27 mouse cellular contexts compared by ENCODE assay signal in genomic region chr7:97375906-97376305, GRCm38 (mm10). TPM values are rescaled to one million over a fixed set of nuclear protein-coding genes. Genes with fewer than 3 reads are reported as not detected.
DNase-seq lines count a peak whose midpoint lies in the region; ATAC-seq and TF ChIP-seq lines count a peak whose summit lies in the region.
"Had no signal": no experiment of that assay in that cellular context is flagged by ENCODE, and none has a peak within 500 bp of the region (broad histone marks: within the 10 kb centered on the region; RNA-seq: fewer than 3 reads in every experiment).

No protein-coding gene starts in this region.

- WGBS in midbrain, embryonic 11.5 days = 84% methylated on average over 2 of the region's 2 CpGs
- WGBS in midbrain, embryonic 15.5 days = 87% methylated on average over 2 of the region's 2 CpGs
- 23% methylated on average over 2 of the region's 2 CpGs for WGBS in macrophage (ENCODE audit: missing documents)
- WGBS in small intestine, adult 2 months = 22% methylated on average over 2 of the region's 2 CpGs
- 71% methylated on average over 2 of the region's 2 CpGs for WGBS in forebrain, embryonic 16.5 days
- 84% methylated on average over 2 of the region's 2 CpGs for WGBS in forebrain, embryonic 10.5 days

- no peak overlapping the region for H3K4me3 ChIP-seq in midbrain, embryonic 11.5 days (ENCODE audit: low read depth, low read length)
- H3K4me3 ChIP-seq in midbrain, embryonic 15.5 days = no peak overlapping the region
- H3K4me3 ChIP-seq in bone marrow macrophage, adult 2 months (ENCODE audit: insufficient read depth, low read length) = peak overlapping the region; percentile 6; the same call in 1 of the 2 replicates
- H3K4me3 ChIP-seq in macrophage (ENCODE audit: inconsistent target) = no peak overlapping the region
- no peak overlapping the region for H3K4me3 ChIP-seq in small intestine, adult 2 months (ENCODE audit: low read depth, low read length)
- no peak overlapping the region for H3K4me3 ChIP-seq in forebrain, embryonic 16.5 days (replicated peaks; ENCODE audit: low read length)
- H3K4me3 ChIP-seq in forebrain, embryonic 10.5 days = no peak overlapping the region
- H3K4me3 ChIP-seq: embryonic facial prominence, embryonic 15.5 days; heart, adult 2 months; heart, embryonic 15.5 days; limb, embryonic 15.5 days had no signal

- peaks cover 5% of the 10 kb centered on the region for H3K4me1 ChIP-seq in midbrain, embryonic 11.5 days (ENCODE audit: control insufficient read depth, insufficient read depth, low read length)
- H3K4me1 ChIP-seq in midbrain, embryonic 15.5 days = peaks cover 8% of the 10 kb centered on the region
- peaks cover 24% of the 10 kb centered on the region for H3K4me1 ChIP-seq in bone marrow macrophage, adult 2 months (ENCODE audit: control insufficient read depth, insufficient read depth, low read length)
- peaks cover 3% of the 10 kb centered on the region; the same call in 1 of the 2 replicates for H3K4me1 ChIP-seq in small intestine, adult 2 months (ENCODE audit: control insufficient read depth, insufficient read depth, insufficient read length, low read length)
- peaks cover 8% of the 10 kb centered on the region for H3K4me1 ChIP-seq in forebrain, embryonic 16.5 days (replicated peaks; ENCODE audit: control insufficient read depth, insufficient read depth, low read length)
- peaks cover 11% of the 10 kb centered on the region for H3K4me1 ChIP-seq in forebrain, embryonic 10.5 days

- H3K27ac ChIP-seq in midbrain, embryonic 11.5 days (ENCODE audit: low read depth, low read length) = no peak overlapping the region
- H3K27ac ChIP-seq in midbrain, embryonic 15.5 days = no peak overlapping the region
- H3K27ac ChIP-seq in bone marrow macrophage, adult 2 months (ENCODE audit: insufficient read depth, low read depth, low read length) = peak overlapping the region; percentile 50
- H3K27ac ChIP-seq in macrophage = peak overlapping the region; percentile 40
- H3K27ac ChIP-seq in small intestine, adult 2 months (ENCODE audit: insufficient read depth, low read depth, low read length) = peak overlapping the region; percentile 0; the same call in 1 of the 2 replicates
- no peak overlapping the region for H3K27ac ChIP-seq in forebrain, embryonic 16.5 days (ENCODE audit: low read length)
- no peak overlapping the region for H3K27ac ChIP-seq in forebrain, embryonic 10.5 days
- H3K27ac ChIP-seq: embryonic facial prominence, embryonic 15.5 days; heart, adult 2 months; heart, embryonic 15.5 days; hindbrain, embryonic 14.5 days; kidney, postnatal 0 days; limb, embryonic 15.5 days had no signal

- peaks cover 49% of the 10 kb centered on the region for H3K79me2 ChIP-seq in macrophage (ENCODE audit: inconsistent target)

- no peak for TF ChIP-seq CTCF in bone marrow macrophage, adult 2 months (IDR thresholded peaks at IDR 0.05; ENCODE audit: low read depth, low read length)
- no peak for TF ChIP-seq CTCF in small intestine, adult 2 months (IDR thresholded peaks at IDR 0.05; ENCODE audit: extremely low read depth, insufficient read length, insufficient replicate concordance, low read depth, low read length)

- peak; percentile 12 for DNase-seq in midbrain, embryonic 11.5 days (ENCODE audit: low spot score, missing footprints)
- DNase-seq in thymus, postnatal 10 days (ENCODE audit: low spot score in 2 of 2) = no peak
- no peak for DNase-seq in forebrain, embryonic 10.5 days (ENCODE audit: extremely low spot score, low spot score)
- DNase-seq: adrenal gland, adult 8-10 months; cerebellum, adult 8-10 months; cerebellum, postnatal 36 days; forebrain, postnatal 0 days; gastrocnemius, postnatal 14 days; heart, adult 2 months; heart, postnatal 4 days; kidney, adult 2 months; left cerebral cortex, postnatal 4 days; lung, adult 2 months; lung, postnatal 14 days had no signal

- ATAC-seq in midbrain, embryonic 11.5 days (ENCODE audit: low FRiP score) = no peak
- ATAC-seq in midbrain, embryonic 15.5 days (replicated peaks) = no peak
- no peak for ATAC-seq in forebrain, embryonic 16.5 days
- ATAC-seq: activated CD4-positive, CD25-positive, alpha-beta regulatory T cell, adult 4 months; forebrain, postnatal 0 days; inflammation-experienced regulatory T-cells, adult 6 months had no signal

- H3K9me3 ChIP-seq in midbrain, embryonic 11.5 days (ENCODE audit: control insufficient read depth, low read length) = no peaks in the 10 kb centered on the region
- no peaks in the 10 kb centered on the region for H3K9me3 ChIP-seq in midbrain, embryonic 15.5 days
- H3K9me3 ChIP-seq in forebrain, embryonic 16.5 days (ENCODE audit: control insufficient read depth, low read length) = no peaks in the 10 kb centered on the region
- no peaks in the 10 kb centered on the region for H3K9me3 ChIP-seq in forebrain, embryonic 10.5 days
- H3K9me3 ChIP-seq: embryonic facial prominence, embryonic 15.5 days; heart, embryonic 15.5 days; limb, embryonic 15.5 days had no signal

- H3K27me3 ChIP-seq in midbrain, embryonic 11.5 days (ENCODE audit: control insufficient read depth, insufficient read depth, low read length) = no peaks in the 10 kb centered on the region
- no peaks in the 10 kb centered on the region for H3K27me3 ChIP-seq in midbrain, embryonic 15.5 days (replicated peaks)
- H3K27me3 ChIP-seq in small intestine, adult 2 months (ENCODE audit: control insufficient read depth, insufficient read depth, low read length) = no peaks in the 10 kb centered on the region
- no peaks in the 10 kb centered on the region for H3K27me3 ChIP-seq in forebrain, embryonic 16.5 days (replicated peaks; ENCODE audit: control insufficient read depth, insufficient read depth, low read length)
- no peaks in the 10 kb centered on the region for H3K27me3 ChIP-seq in forebrain, embryonic 10.5 days (ENCODE audit: poor library complexity, severe bottlenecking)
- H3K27me3 ChIP-seq: embryonic facial prominence, embryonic 15.5 days; heart, embryonic 15.5 days; limb, embryonic 15.5 days had no signal

- TF ChIP-seq POLR2A in bone marrow macrophage, adult 2 months (IDR thresholded peaks at IDR 0.05; ENCODE audit: borderline replicate concordance, low read depth, low read length) = no peak
- no peak for TF ChIP-seq POLR2A in small intestine, adult 2 months (IDR thresholded peaks at IDR 0.05; ENCODE audit: low read depth, low read length)

- H3K36me3 ChIP-seq in midbrain, embryonic 11.5 days (ENCODE audit: control insufficient read depth, insufficient read depth, low read length) = peaks cover 12% of the 10 kb centered on the region; the same call in 1 of the 2 replicates
- 0 out of 2 replicates have a peak, but pooled peaks cover 5% of the 10 kb centered on the region for H3K36me3 ChIP-seq in midbrain, embryonic 15.5 days (replicated peaks)
- peaks cover 16% of the 10 kb centered on the region for H3K36me3 ChIP-seq in macrophage (ENCODE audit: inconsistent target)
- H3K36me3 ChIP-seq in small intestine, adult 2 months (ENCODE audit: control insufficient read depth, insufficient read depth, low read length) = peaks cover 23% of the 10 kb centered on the region
- H3K36me3 ChIP-seq in forebrain, embryonic 16.5 days (ENCODE audit: control insufficient read depth, insufficient read depth) = peaks cover 3% of the 10 kb centered on the region; the same call in 1 of the 2 replicates
- H3K36me3 ChIP-seq in forebrain, embryonic 10.5 days (replicated peaks) = peaks cover 72% of the 10 kb centered on the region

- no peak overlapping the region for H3K4me2 ChIP-seq in midbrain, embryonic 11.5 days
- no peak overlapping the region for H3K4me2 ChIP-seq in midbrain, embryonic 15.5 days
- H3K4me2 ChIP-seq in forebrain, embryonic 16.5 days (ENCODE audit: low read length) = no peak overlapping the region
- H3K4me2 ChIP-seq: embryonic facial prominence, embryonic 15.5 days; heart, embryonic 15.5 days; hindbrain, embryonic 14.5 days; limb, embryonic 15.5 days had no signal

- no peak overlapping the region for H3K9ac ChIP-seq in midbrain, embryonic 11.5 days (ENCODE audit: low read length)
- no peak overlapping the region for H3K9ac ChIP-seq in midbrain, embryonic 15.5 days
- H3K9ac ChIP-seq in forebrain, embryonic 16.5 days (replicated peaks; ENCODE audit: low read depth, low read length) = no peak overlapping the region
- H3K9ac ChIP-seq: embryonic facial prominence, embryonic 15.5 days; forebrain, postnatal 0 days; heart, embryonic 15.5 days; hindbrain, embryonic 14.5 days; limb, embryonic 15.5 days had no signal

RNA-seq across cellular contexts. Expression of gene Alg8, which starts 4.5 kb away (rescaled TPM):
- polyA plus RNA-seq in midbrain, embryonic 11.5 days (2014; fragmentation: Nextera tagmentation; extraction: Ambion mirVana) = 37.1 and 38.1 TPM in 2 replicates
- polyA plus RNA-seq in midbrain, embryonic 15.5 days (2015; fragmentation: Nextera tagmentation; extraction: Ambion mirVana) = 12.9 and 14.2 TPM in 2 replicates
- polyA plus RNA-seq in bone marrow macrophage, adult 2 months (2012; ENCODE audit: insufficient read depth, insufficient read length, missing spikeins) = 33.4 and 35.1 TPM in 2 replicates
- 10 to 100 TPM in 23 of 26 experiments, 1 to 10 TPM in 3; 4.5 to 58.4 (median 33.5) TPM for total RNA-seq in macrophage (2018; cell fraction: chromatin; rRNA removed)
- total RNA-seq in macrophage (2018; cell fraction: cytosol; rRNA removed) = 10 to 100 TPM; 10.4 to 23.2 (median 17.1) TPM
- 10 to 100 TPM; 10.3 to 73.1 (median 31.6) TPM for total RNA-seq in macrophage (2018; cell fraction: nucleus; rRNA removed)
- polyA plus RNA-seq in macrophage (2018) = 16.0 to 32.2 TPM (median 30.1 TPM) in 3 replicates
- polyA plus RNA-seq in small intestine, adult 2 months (2012; rRNA removed) = 3.7 and 6.4 TPM in 2 replicates
- polyA plus RNA-seq in forebrain, embryonic 16.5 days (2015; fragmentation: Nextera tagmentation; extraction: Ambion mirVana) = 18.6 and 19.1 TPM in 2 replicates
- 56.2 and 61.3 TPM in 2 replicates for polyA plus RNA-seq in forebrain, embryonic 10.5 days (2016; fragmentation: Nextera tagmentation; extraction: Ambion mirVana)

RNA-seq across cellular contexts. Expression of gene Ndufc2, which starts 23.9 kb away (rescaled TPM):
- 371 and 375 TPM in 2 replicates for polyA plus RNA-seq in midbrain, embryonic 11.5 days (2014; fragmentation: Nextera tagmentation; extraction: Ambion mirVana)
- polyA plus RNA-seq in midbrain, embryonic 15.5 days (2015; fragmentation: Nextera tagmentation; extraction: Ambion mirVana) = 377 and 384 TPM in 2 replicates
- polyA plus RNA-seq in bone marrow macrophage, adult 2 months (2012; ENCODE audit: insufficient read depth, insufficient read length, missing spikeins) = 159 and 174 TPM in 2 replicates
- total RNA-seq in macrophage (2018; cell fraction: chromatin; rRNA removed) = 10 to 100 TPM in 9 of 26 experiments, 1 to 10 TPM in 14, not detected in 3; 1.7 to 33.9 (median 7.5) TPM
- total RNA-seq in macrophage (2018; cell fraction: cytosol; rRNA removed) = 100 to 1,000 TPM; 162 to 267 (median 209) TPM
- 100 to 1,000 TPM in 1 of 26 experiments, 10 to 100 TPM in 25; 17.4 to 134 (median 49.4) TPM for total RNA-seq in macrophage (2018; cell fraction: nucleus; rRNA removed)
- polyA plus RNA-seq in macrophage (2018) = 165 to 251 TPM (median 199 TPM) in 3 replicates
- polyA plus RNA-seq in small intestine, adult 2 months (2012; rRNA removed) = 58.2 and 89.7 TPM in 2 replicates
- polyA plus RNA-seq in forebrain, embryonic 16.5 days (2015; fragmentation: Nextera tagmentation; extraction: Ambion mirVana) = 398 and 425 TPM in 2 replicates
- polyA plus RNA-seq in forebrain, embryonic 10.5 days (2016; fragmentation: Nextera tagmentation; extraction: Ambion mirVana) = 320 and 327 TPM in 2 replicates

RNA-seq across cellular contexts. Expression of gene Thrsp, which starts 41.6 kb away (rescaled TPM):
- 0.12 TPM in 1 of 2 replicates, not detected in the other for polyA plus RNA-seq in midbrain, embryonic 11.5 days (2014; fragmentation: Nextera tagmentation; extraction: Ambion mirVana)
- polyA plus RNA-seq in midbrain, embryonic 15.5 days (2015; fragmentation: Nextera tagmentation; extraction: Ambion mirVana) = 1.7 and 1.9 TPM in 2 replicates
- not detected in 2 replicates for polyA plus RNA-seq in bone marrow macrophage, adult 2 months (2012; ENCODE audit: insufficient read depth, insufficient read length, missing spikeins)
- total RNA-seq in macrophage (2018; cell fraction: chromatin; rRNA removed) = not detected
- not detected for total RNA-seq in macrophage (2018; cell fraction: cytosol; rRNA removed)
- not detected for total RNA-seq in macrophage (2018; cell fraction: nucleus; rRNA removed)
- polyA plus RNA-seq in macrophage (2018) = not detected in 3 replicates
- polyA plus RNA-seq in small intestine, adult 2 months (2012; rRNA removed) = 2.8 and 4.2 TPM in 2 replicates
- 4.6 and 5.3 TPM in 2 replicates for polyA plus RNA-seq in forebrain, embryonic 16.5 days (2015; fragmentation: Nextera tagmentation; extraction: Ambion mirVana)
- 0.23 and 0.32 TPM in 2 replicates for polyA plus RNA-seq in forebrain, embryonic 10.5 days (2016; fragmentation: Nextera tagmentation; extraction: Ambion mirVana)
- polyA plus RNA-seq: activated CD4-positive, CD25-positive, alpha-beta regulatory T cell, adult 4 months; C2C12 had no signal

RNA-seq across cellular contexts. Expression of gene Kctd21, which starts 43.8 kb away (rescaled TPM):
- polyA plus RNA-seq in midbrain, embryonic 11.5 days (2014; fragmentation: Nextera tagmentation; extraction: Ambion mirVana) = 4.6 and 5.8 TPM in 2 replicates
- 8.1 and 8.3 TPM in 2 replicates for polyA plus RNA-seq in midbrain, embryonic 15.5 days (2015; fragmentation: Nextera tagmentation; extraction: Ambion mirVana)
- polyA plus RNA-seq in bone marrow macrophage, adult 2 months (2012; ENCODE audit: insufficient read depth, insufficient read length, missing spikeins) = 13.4 and 16.3 TPM in 2 replicates
- 10 to 100 TPM in 3 of 26 experiments, 1 to 10 TPM in 23; 1.2 to 17.0 (median 4.5) TPM for total RNA-seq in macrophage (2018; cell fraction: chromatin; rRNA removed)
- 10 to 100 TPM in 21 of 26 experiments, 1 to 10 TPM in 5; 5.5 to 21.2 (median 15.6) TPM for total RNA-seq in macrophage (2018; cell fraction: cytosol; rRNA removed)
- total RNA-seq in macrophage (2018; cell fraction: nucleus; rRNA removed) = 10 to 100 TPM in 9 of 26 experiments, 1 to 10 TPM in 17; 3.8 to 20.6 (median 7.1) TPM
- polyA plus RNA-seq in macrophage (2018) = 7.4 to 17.6 TPM (median 14.3 TPM) in 3 replicates
- 2.8 and 7.3 TPM in 2 replicates for polyA plus RNA-seq in small intestine, adult 2 months (2012; rRNA removed)
- 7.5 and 7.8 TPM in 2 replicates for polyA plus RNA-seq in forebrain, embryonic 16.5 days (2015; fragmentation: Nextera tagmentation; extraction: Ambion mirVana)
- polyA plus RNA-seq in forebrain, embryonic 10.5 days (2016; fragmentation: Nextera tagmentation; extraction: Ambion mirVana) = 3.7 and 3.9 TPM in 2 replicates

RNA-seq across cellular contexts. Expression of gene Usp35, which starts 44.1 kb away (rescaled TPM):
- polyA plus RNA-seq in midbrain, embryonic 11.5 days (2014; fragmentation: Nextera tagmentation; extraction: Ambion mirVana) = 2.5 and 2.9 TPM in 2 replicates
- 4.8 and 5.3 TPM in 2 replicates for polyA plus RNA-seq in midbrain, embryonic 15.5 days (2015; fragmentation: Nextera tagmentation; extraction: Ambion mirVana)
- polyA plus RNA-seq in bone marrow macrophage, adult 2 months (2012; ENCODE audit: insufficient read depth, insufficient read length, missing spikeins) = 33.3 and 39.6 TPM in 2 replicates
- 100 to 1,000 TPM in 2 of 26 experiments, 10 to 100 TPM in 24; 28.1 to 106 (median 69.9) TPM for total RNA-seq in macrophage (2018; cell fraction: chromatin; rRNA removed)
- total RNA-seq in macrophage (2018; cell fraction: cytosol; rRNA removed) = 1 to 10 TPM; 1.4 to 9.0 (median 4.8) TPM
- total RNA-seq in macrophage (2018; cell fraction: nucleus; rRNA removed) = 10 to 100 TPM; 12.1 to 66.0 (median 44.3) TPM
- 1.4 to 13.9 TPM (median 2.4 TPM) in 3 replicates for polyA plus RNA-seq in macrophage (2018)
- 2.9 and 14.6 TPM in 2 replicates for polyA plus RNA-seq in small intestine, adult 2 months (2012; rRNA removed)
- polyA plus RNA-seq in forebrain, embryonic 16.5 days (2015; fragmentation: Nextera tagmentation; extraction: Ambion mirVana) = 3.9 and 4.4 TPM in 2 replicates
- 0.83 and 1.7 TPM in 2 replicates for polyA plus RNA-seq in forebrain, embryonic 10.5 days (2016; fragmentation: Nextera tagmentation; extraction: Ambion mirVana)

Comparison
In these comparisons a context has a peak if more than half of its experiments do, and no peak if none do; other contexts are left out.
1. H3K27ac ChIP-seq: peak in bone marrow macrophage, adult 2 months (single experiment), macrophage (single experiment) and small intestine, adult 2 months (single experiment); none in midbrain, embryonic 11.5 days (single experiment), midbrain, embryonic 15.5 days (single experiment), forebrain, embryonic 16.5 days (single experiment) and forebrain, embryonic 10.5 days (single experiment).